In the genomic region with DNA sequence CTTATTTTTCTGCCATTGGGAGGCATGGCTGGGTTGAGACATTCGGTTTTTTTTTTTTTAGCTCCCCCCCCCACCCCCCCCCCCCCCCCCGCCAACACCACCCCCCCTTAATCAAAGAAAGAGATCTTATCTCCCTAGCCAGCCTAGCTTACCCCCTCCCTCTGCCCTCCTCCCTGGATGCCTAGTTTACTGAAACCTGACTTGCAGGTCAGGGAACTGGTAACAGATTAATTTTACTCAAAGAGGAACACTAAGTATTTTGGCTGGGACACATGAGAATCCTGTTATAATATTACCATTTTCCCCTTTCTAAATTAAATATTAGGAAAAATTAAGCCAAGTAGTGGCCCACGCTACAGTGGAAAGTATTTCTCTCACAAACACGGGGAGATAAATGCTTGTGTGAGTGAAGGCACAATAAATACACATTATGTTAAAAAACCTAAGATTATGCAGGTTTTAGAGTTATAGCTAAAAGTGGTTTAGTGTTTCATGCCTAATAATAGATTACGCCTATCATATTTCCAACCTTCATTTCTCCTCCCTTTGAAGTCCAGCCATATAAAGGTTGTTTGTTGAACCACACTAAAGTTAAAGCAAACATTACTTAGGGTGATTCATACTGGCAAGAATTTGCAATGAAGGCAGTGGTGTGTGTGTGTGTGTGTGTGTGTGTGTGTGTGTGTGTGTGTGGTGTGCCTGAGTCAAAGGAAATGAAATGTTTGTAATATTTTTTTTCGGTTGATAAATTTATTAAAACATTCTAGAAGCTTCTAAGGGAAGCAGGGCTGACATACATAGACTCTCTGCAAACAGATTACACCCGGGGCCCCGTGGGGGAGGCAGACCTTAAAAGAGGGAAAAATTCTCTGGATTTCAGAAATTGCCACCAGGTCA, we compare ENCODE assay signal across 8 mouse cellular contexts.
DNase-seq lines count a peak whose midpoint lies in the region; ATAC-seq and TF ChIP-seq lines count a peak whose summit lies in the region.

No protein-coding gene starts in this region.

- no peak overlapping the region for H3K9ac ChIP-seq in heart, embryonic 11.5 days (ENCODE audit: low read depth, low read length)
- H3K9ac ChIP-seq in liver, postnatal 0 days (replicated peaks), result no peak overlapping the region

- no peak overlapping the region for H3K4me2 ChIP-seq in heart, embryonic 11.5 days
- H3K4me2 ChIP-seq in liver, postnatal 0 days (ENCODE audit: low read depth, low read length), result no peak overlapping the region

- no peak; the same call in 1 of the 2 replicates for TF ChIP-seq EP300 in liver, postnatal 0 days (IDR thresholded peaks at IDR 0.05; ENCODE audit: low read depth)

- H3K27ac ChIP-seq in heart, embryonic 11.5 days (ENCODE audit: low read depth, low read length), result no peak overlapping the region
- H3K27ac ChIP-seq in liver, postnatal 0 days (ENCODE audit: low read depth), result peak overlapping the region; percentile 77

- no peaks in the 10 kb centered on the region for H3K27me3 ChIP-seq in heart, embryonic 11.5 days (ENCODE audit: control insufficient read depth, insufficient read depth, low read length)
- H3K27me3 ChIP-seq in liver, postnatal 0 days (ENCODE audit: insufficient read depth, low read length), result no peaks in the 10 kb centered on the region

- DNase-seq in heart, adult 8-10 months (ENCODE audit: low spot score), result peak; percentile 21
- peak; percentile 79 for DNase-seq in adrenal gland, adult 2 months
- peak; percentile 44 for DNase-seq in heart, postnatal 4 days
- peak; percentile 61 for DNase-seq in liver, postnatal 0 days
- DNase-seq in thymus, postnatal 25 days, result no peak
- no peak for DNase-seq in T-cell, adult 2 months (ENCODE audit: low spot score)

- H3K4me1 ChIP-seq in heart, embryonic 11.5 days (ENCODE audit: control insufficient read depth, insufficient read depth, low read length), result 0 out of 2 replicates have a peak, but pooled peaks cover 2% of the 10 kb centered on the region
- H3K4me1 ChIP-seq in liver, postnatal 0 days (ENCODE audit: insufficient read depth), result peaks cover 5% of the 10 kb centered on the region; the same call in 1 of the 2 replicates

- no peak overlapping the region for H3K4me3 ChIP-seq in heart, embryonic 11.5 days (ENCODE audit: low read depth, low read length)
- no peak overlapping the region for H3K4me3 ChIP-seq in liver, postnatal 0 days (ENCODE audit: low read depth, low read length)

- no peak for TF ChIP-seq CTCF in liver, postnatal 0 days (IDR thresholded peaks at IDR 0.05; ENCODE audit: low read depth)

- WGBS in heart, embryonic 11.5 days (ENCODE audit: insufficient replicate concordance), result 38% methylated on average over 7 of the region's 8 CpGs
- WGBS in liver, postnatal 0 days (ENCODE audit: insufficient replicate concordance), result 42% methylated on average over 7 of the region's 8 CpGs

- H3K36me3 ChIP-seq in heart, embryonic 11.5 days (ENCODE audit: control insufficient read depth, insufficient read depth, low read length), result no peaks in the 10 kb centered on the region
- H3K36me3 ChIP-seq in liver, postnatal 0 days (replicated peaks; ENCODE audit: insufficient read depth, low read length), result no peaks in the 10 kb centered on the region

- no peak for ATAC-seq in heart, embryonic 11.5 days (replicated peaks; ENCODE audit: insufficient number of reproducible peaks, low FRiP score, low TSS enrichment)
- ATAC-seq in liver, postnatal 0 days, result peak; percentile 75
- ATAC-seq in megakaryocyte, adult 5-6 weeks (ENCODE audit: poor library complexity, severe bottlenecking), result no peak

- H3K9me3 ChIP-seq in heart, embryonic 11.5 days (replicated peaks; ENCODE audit: control insufficient read depth, low read length), result no peaks in the 10 kb centered on the region
- H3K9me3 ChIP-seq in liver, postnatal 0 days (ENCODE audit: low read length), result no peaks in the 10 kb centered on the region

Comparison
In these comparisons a context has a peak if more than half of its experiments do, and no peak if none do; other contexts are left out.
1. DNase-seq: peak in heart, adult 8-10 months (single experiment), adrenal gland, adult 2 months (single experiment), heart, postnatal 4 days (single experiment) and liver, postnatal 0 days (single experiment); none in thymus, postnatal 25 days (single experiment) and T-cell, adult 2 months (single experiment).